Mouse (Mus musculus) CH12.LX (cell line): ENCODE data around the gene Zfp326. TPM values are rescaled to one million over a fixed set of nuclear protein-coding genes. Genes with fewer than 3 reads are reported as not detected.

Experiments used
- DNase-seq: peaks from one replicate; pipeline ENCODE4 v3.0.0-alpha.2; 2013; ENCODE audit errors: extremely low read depth
- H3K27ac ChIP-seq: 2 replicates; pipeline ENCODE4 v1.5.1; 2012; ENCODE audit warnings: low read depth, mild to moderate bottlenecking, control low read depth, moderate library complexity; ENCODE audit not compliant: insufficient read depth
- H3K27me3 ChIP-seq: replicated peaks from 2 replicates; pipeline ENCODE3; 2012; ENCODE audit warnings: inconsistent platforms
- H3K36me3 ChIP-seq, 2 experiments: replicated peaks in 1 of 2; 2 replicates each; pipeline versions ENCODE3 to v1.6.1; 2012; ENCODE audit warnings: inconsistent platforms in 1 of 2, low read length in 1 of 2, mild to moderate bottlenecking in 1 of 2, mixed read lengths in 1 of 2, moderate library complexity in 1 of 2; ENCODE audit not compliant: control insufficient read depth in 1 of 2, insufficient read depth in 1 of 2
- H3K4me1 ChIP-seq, 2 experiments: 2 replicates each; pipeline ENCODE4 v1.6.1; 2012; ENCODE audit warnings: inconsistent platforms in 1 of 2, moderate library complexity in 1 of 2; ENCODE audit not compliant: insufficient read depth in 2 of 2, control insufficient read depth in 1 of 2
- H3K4me2 ChIP-seq: 2 replicates; pipeline ENCODE4 v1.6.1; 2012; ENCODE audit warnings: low read depth, mild to moderate bottlenecking, control low read depth; ENCODE audit not compliant: poor library complexity, insufficient read depth, severe bottlenecking
- H3K4me3 ChIP-seq, 3 experiments: fragments of 150-350 bp in 1 of 3; sonication (generic) in 1 of 3; replicated peaks in 1 of 3; 2 replicates each; pipeline versions ENCODE3 to v1.5.1; 2011 to 2012; ENCODE audit warnings: low read depth in 2 of 3, low read length in 2 of 3, mild to moderate bottlenecking in 2 of 3, moderate library complexity in 2 of 3, control low read depth in 1 of 3, improper control_type of control experiment in 1 of 3, inconsistent platforms in 1 of 3, mixed read lengths in 1 of 3; ENCODE audit not compliant: poor library complexity in 1 of 3
- H3K79me2 ChIP-seq: replicated peaks from 2 replicates; pipeline ENCODE4 v1.6.1; 2012; ENCODE audit warnings: mild to moderate bottlenecking, moderate library complexity; ENCODE audit not compliant: control insufficient read depth, poor library complexity, insufficient read depth, severe bottlenecking; ENCODE audit errors: extremely low read depth
- H3K9ac ChIP-seq: 2 replicates; pipeline ENCODE4 v1.6.1; 2012; ENCODE audit warnings: low read depth, mild to moderate bottlenecking, control low read depth, moderate library complexity; ENCODE audit not compliant: insufficient read depth
- H3K9me3 ChIP-seq: replicated peaks from 2 replicates; pipeline ENCODE3; 2012; ENCODE audit warnings: low read length, inconsistent platforms, mixed read lengths
- CHD1 ChIP-seq: IDR thresholded peaks from 2 replicates; pipeline ENCODE4 v1.6.1; 2012; ENCODE audit warnings: low read depth, low read length, improper control_type of control experiment, inconsistent platforms
- E2F4 ChIP-seq: IDR thresholded peaks from 2 replicates; pipeline ENCODE4 v1.6.1; 2011; ENCODE audit warnings: low read depth, low read length, improper control_type of control experiment; ENCODE audit not compliant: insufficient replicate concordance
- ELF1 ChIP-seq: IDR thresholded peaks from 2 replicates; pipeline ENCODE4 v1.6.1; 2014; ENCODE audit warnings: low read depth, mild to moderate bottlenecking, inconsistent platforms, low read length, improper control_type of control experiment
- EP300 ChIP-seq: IDR thresholded peaks from 2 replicates; pipeline ENCODE4 v1.6.1; 2011; ENCODE audit warnings: low read length, improper control_type of control experiment
- IRF4 ChIP-seq: IDR thresholded peaks from 2 replicates; pipeline ENCODE4 v1.6.1; 2014; ENCODE audit warnings: low read depth, mild to moderate bottlenecking, inconsistent platforms, low read length, improper control_type of control experiment
- JUN ChIP-seq: IDR thresholded peaks from 2 replicates; pipeline ENCODE4 v1.6.1; 2011; ENCODE audit warnings: low read depth, mild to moderate bottlenecking, low read length, improper control_type of control experiment, moderate library complexity; ENCODE audit not compliant: insufficient read depth
- JUND ChIP-seq: conservative IDR thresholded peaks from 2 replicates; pipeline ENCODE4 v1.6.1; 2011; ENCODE audit warnings: low read depth, low read length, improper control_type of control experiment
- KAT2A ChIP-seq: IDR thresholded peaks from 2 replicates; pipeline ENCODE4 v1.6.1; 2012; ENCODE audit warnings: low read length, improper control_type of control experiment, inconsistent platforms; ENCODE audit not compliant: insufficient replicate concordance
- MAZ ChIP-seq: IDR thresholded peaks from 2 replicates; pipeline ENCODE4 v1.6.1; 2012; ENCODE audit warnings: low read depth, mild to moderate bottlenecking, inconsistent platforms, low read length, improper control_type of control experiment, moderate library complexity
- NRF1 ChIP-seq: IDR thresholded peaks from 2 replicates; pipeline ENCODE4 v1.6.1; 2014; ENCODE audit warnings: low read depth, mild to moderate bottlenecking, inconsistent platforms, low read length, improper control_type of control experiment, moderate library complexity
- POLR2A ChIP-seq: IDR thresholded peaks from 2 replicates; pipeline ENCODE4 v1.6.1; 2011; ENCODE audit warnings: low read depth, mild to moderate bottlenecking, improper control_type of control experiment, low read length
- POLR2AphosphoS2 ChIP-seq: IDR thresholded peaks from 2 replicates; pipeline ENCODE4 v1.6.1; 2011; ENCODE audit warnings: low read depth, low read length, improper control_type of control experiment
- RCOR1 ChIP-seq: conservative IDR thresholded peaks from 2 replicates; pipeline ENCODE4 v1.6.1; 2012; ENCODE audit warnings: low read depth, mild to moderate bottlenecking, inconsistent platforms, low read length, improper control_type of control experiment
- SIN3A ChIP-seq: IDR thresholded peaks from 2 replicates; pipeline ENCODE4 v1.6.1; 2012; ENCODE audit warnings: low read length, improper control_type of control experiment, inconsistent platforms
- TCF12 ChIP-seq: IDR thresholded peaks from 2 replicates; pipeline ENCODE4 v1.6.1; 2014; ENCODE audit warnings: low read depth, mild to moderate bottlenecking, inconsistent platforms, low read length, improper control_type of control experiment
- USF2 ChIP-seq: conservative IDR thresholded peaks from 2 replicates; pipeline ENCODE4 v1.6.1; 2011; ENCODE audit warnings: low read depth, low read length, improper control_type of control experiment
- ZC3H11A ChIP-seq: IDR thresholded peaks from 2 replicates; pipeline ENCODE4 v1.6.1; 2012; ENCODE audit warnings: low read depth, mild to moderate bottlenecking, inconsistent platforms, low read length, improper control_type of control experiment
- ZKSCAN1 ChIP-seq: IDR thresholded peaks from 2 replicates; pipeline ENCODE4 v1.6.1; 2012; ENCODE audit warnings: low read depth, inconsistent platforms, low read length, improper control_type of control experiment, borderline replicate concordance
- ZMIZ1 ChIP-seq: IDR thresholded peaks from 2 replicates; pipeline ENCODE4 v1.6.1; 2012; ENCODE audit warnings: low read depth, mild to moderate bottlenecking, inconsistent platforms, low read length, improper control_type of control experiment
- ZNF384 ChIP-seq: IDR thresholded peaks from 2 replicates; pipeline ENCODE4 v1.6.1; 2012; ENCODE audit warnings: low read depth, low read length, improper control_type of control experiment, inconsistent platforms
- dilution Hi-C: fragments of 300-500 bp; cut with MboI; formaldehyde crosslinking; loops from 2 replicates; pipeline ENCODE4 v1.14.3; 2020; ENCODE audit warnings: low sequenced_read_pairs; ENCODE audit not compliant: extremely low pct_unique_long_range_greater_than_20kb, extremely low pct_ligation_motif_present
- in situ Hi-C: fragments of 300-500 bp; cut with MboI; formaldehyde crosslinking; loops from 3 replicates; pipeline ENCODE4 v1.14.3; 2019; ENCODE audit warnings: low sequenced_read_pairs, low pct_ligation_motif_present, low pct_unique_long_range_greater_than_20kb, mixed read lengths
- polyA plus RNA-seq: library from polyadenylated mRNA; unstranded; fragments of >175 nt; gene quantifications from 2 replicates; pipeline ENCODE4 v1.2.1, GENCODE M21; 2012; ENCODE audit warnings: low read depth; ENCODE audit not compliant: insufficient read length
- total RNA-seq, 2 experiments: library from RNA; depleted of rRNA; stranded (reverse); fragments of 300-350 nt in 1 of 2; fragments of >200 nt in 1 of 2; gene quantifications; 2 replicates each; pipeline ENCODE4 v1.2.3; 2012 to 2014

The Zfp326 gene
- total and polyA plus RNA-seq, 3 experiments, result 5.3 to 21.6 (median 7.4) TPM

DNA sequence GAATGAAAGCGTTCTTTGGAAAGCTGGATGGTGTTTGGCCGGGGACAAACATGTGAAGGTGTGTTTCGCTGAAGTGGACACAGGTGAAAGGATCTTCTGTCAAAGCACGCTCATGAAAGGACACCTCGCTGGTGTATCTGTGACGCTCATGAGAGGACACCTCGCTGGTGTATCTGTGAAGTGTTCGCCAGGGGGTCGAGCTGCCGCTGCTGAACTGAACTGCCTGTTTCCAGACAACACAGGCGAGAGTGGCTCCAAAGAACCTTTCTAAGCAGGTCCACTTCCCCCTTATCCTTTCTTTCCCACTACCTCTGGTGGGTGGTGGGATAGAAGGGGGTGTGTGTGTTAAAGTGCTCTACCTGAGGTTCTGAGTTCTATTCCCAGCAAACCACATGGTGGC lies 1.9 kb upstream of the Zfp326 start:
- Histone ChIP-seq H3K79me2 (peaks cover 17% of the 10 kb centered on the region), H3K4me3 (no peak overlapping the region), H3K27me3 (no peaks in the 10 kb centered on the region), H3K9me3 (no peaks in the 10 kb centered on the region), H3K27ac (no peak overlapping the region)
- dilution Hi-C loops (no loop called here), in situ Hi-C loops (loop anchor here (5.0 kb wide), 1 partner anchor 467 kb away; no protein-coding TSS in a partner anchor)
- no peak for DNase-seq
- TF ChIP-seq ELF1, result no peak
- no peak for TF ChIP-seq RCOR1
- TF ChIP-seq ZKSCAN1, result no peak
- no peak for TF ChIP-seq SIN3A
- no peak for TF ChIP-seq JUN
- no peak for TF ChIP-seq KAT2A
- TF ChIP-seq USF2, result no peak
- no peak for TF ChIP-seq TCF12
- TF ChIP-seq EP300, result no peak
- TF ChIP-seq CHD1, result no peak
- no peak for TF ChIP-seq ZC3H11A
- no peak for TF ChIP-seq ZMIZ1
- TF ChIP-seq IRF4, result no peak
- TF ChIP-seq ZNF384, result no peak
- no peak for TF ChIP-seq POLR2A
- TF ChIP-seq MAZ, result no peak
- TF ChIP-seq JUND, result no peak
- TF ChIP-seq POLR2AphosphoS2, result no peak
- TF ChIP-seq NRF1, result no peak
- no peak for TF ChIP-seq E2F4
- TF ChIP-seq, all 38 proteins: peak for 0
- Histone ChIP-seq H3K4me1 (peaks cover 7 to 27% of the 10 kb centered on the region in 2 experiments; a peak in 3 of 4 replicates), H3K9ac (no peak overlapping the region), H3K4me2 (no peak overlapping the region), H3K36me3 (peaks cover under 1% of the 10 kb centered on the region in 2 experiments)

DNA sequence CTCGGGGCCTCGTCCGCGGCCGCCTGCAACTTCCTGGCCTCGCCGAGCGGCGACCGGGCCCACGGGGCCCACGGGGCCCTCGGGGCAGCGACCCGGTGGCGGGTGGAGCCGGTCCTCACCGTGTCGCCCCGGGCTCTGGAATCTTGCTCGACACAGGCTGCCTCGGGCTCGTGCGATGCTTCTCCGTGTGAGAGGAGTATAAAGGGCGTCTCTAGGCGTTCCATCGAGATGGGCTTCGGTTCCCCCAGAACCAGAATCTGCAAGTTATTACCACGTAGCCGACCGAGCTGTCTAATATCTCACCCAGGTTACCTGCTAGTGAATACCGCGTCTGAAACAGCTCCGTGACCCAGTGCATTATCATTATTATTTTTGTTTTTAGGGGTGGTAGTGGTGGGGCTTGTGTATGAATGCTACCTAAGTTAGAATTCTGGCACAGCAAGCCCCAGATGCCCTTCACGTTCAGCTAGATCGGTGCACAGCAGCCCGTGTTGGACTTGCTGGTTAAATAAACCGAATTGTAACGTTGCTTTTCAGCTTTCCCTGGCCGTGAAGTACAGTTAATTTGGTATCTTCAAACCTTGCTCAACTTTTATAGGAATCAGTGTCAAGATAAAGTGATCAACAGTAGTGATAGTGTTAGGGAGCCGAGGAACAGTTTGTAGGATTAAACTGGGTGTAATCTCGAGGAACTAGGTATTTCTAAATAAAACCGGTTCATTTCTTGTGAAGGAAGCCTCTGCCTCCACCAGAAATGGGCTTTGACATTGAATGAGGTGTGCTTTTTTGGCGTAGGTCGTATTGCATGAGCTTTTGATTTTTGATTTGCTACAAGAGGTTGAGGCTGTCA lies 785 bp downstream of the Zfp326 start:
- Histone ChIP-seq H3K79me2 (peaks cover 17% of the 10 kb centered on the region), H3K27me3 (no peaks in the 10 kb centered on the region), H3K4me3 (peak overlapping the region; percentile 82 to 86 (median 86)), H3K36me3 (peaks cover 9 to 14% of the 10 kb centered on the region in 2 experiments), H3K9ac (peak overlapping the region; percentile 85), H3K4me2 (peak overlapping the region; percentile 79), H3K27ac (no peak overlapping the region), H3K4me1 (peaks cover 7 to 29% of the 10 kb centered on the region in 2 experiments; a peak in 3 of 4 replicates), H3K9me3 (no peaks in the 10 kb centered on the region)
- in situ Hi-C loops (no loop called here), dilution Hi-C loops (no loop called here)
- peak; percentile 17 for DNase-seq
- TF ChIP-seq MAZ, result no peak
- TF ChIP-seq SIN3A, result 0 out of 2 replicates have a peak, but pooled peaks have one; percentile 10
- 0 out of 2 replicates have a peak, but pooled peaks have one; percentile 67 for TF ChIP-seq CHD1
